Mouse (Mus musculus): ENCODE results near the gene Wdr89. TPM values are rescaled to one million over a fixed set of nuclear protein-coding genes. Genes with fewer than 3 reads are reported as not detected.

Wdr89 gene
- polyA plus RNA-seq, 1 experiment from 2014 or later, result 4.3 TPM

DNA sequence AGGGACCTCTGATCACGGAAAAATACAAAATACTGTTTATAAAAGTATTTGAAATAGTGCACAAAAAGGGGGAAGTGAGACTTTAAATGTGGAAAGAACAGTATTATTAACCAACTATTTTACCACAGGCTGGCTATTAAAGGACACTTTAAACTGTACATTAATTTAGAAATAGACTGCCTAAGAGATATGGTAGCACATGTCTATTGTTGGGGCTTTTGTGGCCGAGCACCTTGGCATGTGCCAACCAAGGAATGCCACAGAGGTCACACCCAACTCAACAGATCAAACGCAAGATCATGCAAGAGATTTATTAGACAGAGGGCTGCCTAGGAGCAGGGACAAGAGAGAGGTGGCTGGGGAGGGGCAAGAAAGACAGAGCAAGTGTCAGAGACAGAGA is 32.2 kb downstream of the Wdr89 start:
- ATAC-seq, result no peak
- Histone ChIP-seq H3K27me3 (replicated peaks; ENCODE audit: control insufficient read depth, insufficient read depth, low read length) (no peaks in the 10 kb centered on the region), H3K27ac (ENCODE audit: low read depth, low read length) (no peak overlapping the region), H3K9me3 (ENCODE audit: control insufficient read depth) (no peaks in the 10 kb centered on the region), H3K4me2 (replicated peaks; ENCODE audit: low read depth) (no peak overlapping the region), H3K36me3 (ENCODE audit: control insufficient read depth, insufficient read depth) (no peaks in the 10 kb centered on the region), H3K4me3 (ENCODE audit: low read depth, low read length) (no peak overlapping the region), H3K9ac (ENCODE audit: low read depth, low read length) (no peak overlapping the region), H3K4me1 (replicated peaks; ENCODE audit: control insufficient read depth, insufficient read depth, low read length) (no peaks in the 10 kb centered on the region)
- WGBS, result 82% methylated on average over 3 of the region's 3 CpGs
- no peak for TF ChIP-seq CTCF (IDR thresholded peaks at IDR 0.05; ENCODE audit: low read depth)

DNA sequence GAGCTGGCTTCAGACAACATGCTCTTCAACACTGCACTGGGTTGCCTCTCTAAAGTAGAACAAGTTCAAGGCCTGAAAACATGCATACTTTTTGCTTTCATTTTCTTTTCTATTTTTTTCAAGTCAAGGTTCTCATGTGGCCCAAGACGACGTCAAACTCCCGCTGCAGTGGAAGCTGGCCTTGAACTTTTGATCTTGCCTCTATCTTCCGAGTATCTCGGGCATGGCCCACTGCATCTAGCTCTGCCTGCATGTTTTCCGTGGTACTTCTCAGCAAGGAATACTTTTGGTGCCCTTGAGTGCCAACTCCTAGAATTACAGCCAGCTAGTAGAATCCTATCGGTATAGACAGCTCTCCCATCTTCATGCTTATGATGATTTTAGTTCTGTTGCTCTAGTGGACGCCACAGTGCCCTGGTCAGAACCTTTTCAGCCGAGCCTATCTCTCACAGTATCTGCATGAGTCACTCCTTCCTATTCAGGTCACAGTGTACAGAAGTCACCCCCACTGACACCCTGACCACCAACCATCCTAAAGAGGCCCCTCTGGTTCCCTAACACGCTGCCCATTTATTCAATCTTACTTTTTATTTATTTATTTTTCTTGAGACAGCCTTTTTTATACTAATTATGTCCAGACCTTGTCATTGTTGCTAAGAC is 33.4 kb downstream of the Wdr89 start:
- no peak overlapping the region for H3K27ac ChIP-seq (ENCODE audit: low read depth, low read length)
- no peak overlapping the region for H3K4me2 ChIP-seq (replicated peaks; ENCODE audit: low read depth)
- H3K4me3 ChIP-seq (ENCODE audit: low read depth, low read length), result no peak overlapping the region
- no peak overlapping the region for H3K9ac ChIP-seq (ENCODE audit: low read depth, low read length)
- no peak for ATAC-seq
- 79% methylated on average over 10 of the region's 10 CpGs for WGBS
- no peaks in the 10 kb centered on the region for H3K4me1 ChIP-seq (replicated peaks; ENCODE audit: control insufficient read depth, insufficient read depth, low read length)
- no peaks in the 10 kb centered on the region for H3K27me3 ChIP-seq (replicated peaks; ENCODE audit: control insufficient read depth, insufficient read depth, low read length)
- no peaks in the 10 kb centered on the region for H3K9me3 ChIP-seq (ENCODE audit: control insufficient read depth)
- H3K36me3 ChIP-seq (ENCODE audit: control insufficient read depth, insufficient read depth), result no peaks in the 10 kb centered on the region
- no peak for TF ChIP-seq CTCF (IDR thresholded peaks at IDR 0.05; ENCODE audit: low read depth)

DNA sequence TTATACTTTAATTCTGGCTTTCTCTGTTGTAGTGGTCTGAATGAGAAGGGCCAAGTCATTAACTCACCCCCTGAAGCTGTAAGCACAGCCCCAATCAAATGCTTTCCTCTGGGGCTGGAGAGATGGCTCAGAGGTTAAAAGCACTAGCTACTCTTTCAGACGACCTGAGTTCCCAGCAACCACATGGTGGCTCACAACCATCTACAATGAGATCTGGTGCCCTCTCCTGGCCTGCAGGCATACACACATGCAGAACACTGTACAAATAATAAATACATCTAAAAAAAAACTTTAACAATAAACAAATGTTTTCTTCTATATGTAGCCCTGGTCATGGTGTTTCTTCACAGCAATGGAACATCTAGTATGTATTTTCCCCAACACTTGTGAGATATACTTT is 39.7 kb downstream of the Wdr89 start:
- H3K4me1 ChIP-seq (replicated peaks; ENCODE audit: control insufficient read depth, insufficient read depth, low read length), result no peaks in the 10 kb centered on the region
- peak; percentile 42 for TF ChIP-seq CTCF (IDR thresholded peaks at IDR 0.05; ENCODE audit: low read depth)
- H3K4me3 ChIP-seq (ENCODE audit: low read depth, low read length), result no peak overlapping the region
- no peaks in the 10 kb centered on the region for H3K27me3 ChIP-seq (replicated peaks; ENCODE audit: control insufficient read depth, insufficient read depth, low read length)
- 61% methylated on average over 1 of the region's 1 CpGs for WGBS
- no peaks in the 10 kb centered on the region for H3K36me3 ChIP-seq (ENCODE audit: control insufficient read depth, insufficient read depth)
- H3K4me2 ChIP-seq (replicated peaks; ENCODE audit: low read depth), result no peak overlapping the region
- no peak overlapping the region for H3K27ac ChIP-seq (ENCODE audit: low read depth, low read length)
- no peak for ATAC-seq
- 0 out of 2 replicates have a peak, but pooled peaks cover 3% of the 10 kb centered on the region for H3K9me3 ChIP-seq (ENCODE audit: control insufficient read depth)
- H3K9ac ChIP-seq (ENCODE audit: low read depth, low read length), result no peak overlapping the region

DNA sequence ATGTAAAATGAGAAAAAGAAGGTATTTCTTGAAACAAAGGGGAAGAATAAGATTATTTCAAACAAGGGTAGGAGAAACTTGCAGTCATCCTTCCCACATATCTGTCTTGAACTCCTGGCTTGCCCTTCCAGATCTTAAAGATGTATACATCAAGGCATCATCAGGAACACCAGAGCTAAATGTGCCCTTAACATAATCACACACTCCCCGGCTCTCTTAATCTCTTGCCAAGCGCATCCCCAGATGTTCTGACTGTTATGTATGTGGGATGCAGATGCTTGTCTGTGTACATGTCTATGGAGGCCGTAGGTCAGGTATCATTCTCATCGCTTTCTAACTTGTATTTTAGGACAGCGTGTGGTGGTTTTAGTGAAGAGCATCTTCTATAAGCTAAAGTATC is 46.0 kb downstream of the Wdr89 start:
- no peak for ATAC-seq
- WGBS, result 89% methylated on average over 5 of the region's 5 CpGs
- H3K9ac ChIP-seq (ENCODE audit: low read depth, low read length), result no peak overlapping the region
- no peaks in the 10 kb centered on the region for H3K27me3 ChIP-seq (replicated peaks; ENCODE audit: control insufficient read depth, insufficient read depth, low read length)
- no peak overlapping the region for H3K4me2 ChIP-seq (replicated peaks; ENCODE audit: low read depth)
- H3K4me1 ChIP-seq (replicated peaks; ENCODE audit: control insufficient read depth, insufficient read depth, low read length), result no peaks in the 10 kb centered on the region
- TF ChIP-seq CTCF (IDR thresholded peaks at IDR 0.05; ENCODE audit: low read depth), result no peak
- H3K27ac ChIP-seq (ENCODE audit: low read depth, low read length), result no peak overlapping the region
- H3K36me3 ChIP-seq (ENCODE audit: control insufficient read depth, insufficient read depth), result no peaks in the 10 kb centered on the region
- H3K9me3 ChIP-seq (ENCODE audit: control insufficient read depth), result 0 out of 2 replicates have a peak, but pooled peaks cover 7% of the 10 kb centered on the region
- H3K4me3 ChIP-seq (ENCODE audit: low read depth, low read length), result no peak overlapping the region

DNA sequence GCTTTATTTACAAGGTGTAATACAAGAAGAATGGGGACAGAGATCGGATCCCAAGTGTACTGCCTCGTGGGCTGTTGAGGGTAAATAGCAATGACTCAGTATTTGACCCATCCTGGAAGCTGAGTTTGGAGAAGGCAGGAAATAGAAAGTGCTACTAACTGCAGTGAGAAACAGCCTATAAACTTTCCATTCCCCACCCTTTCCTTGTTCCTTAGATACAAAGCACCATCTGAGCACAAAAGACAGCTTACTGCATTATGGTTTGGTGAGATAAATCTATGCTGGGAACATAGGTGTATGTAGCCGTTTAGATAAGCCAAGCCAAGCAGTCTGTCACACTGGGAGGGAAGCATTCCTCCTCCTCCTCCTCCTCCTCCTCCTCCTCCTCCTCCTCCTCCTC is 46.5 kb downstream of the Wdr89 start:
- 56% methylated on average over 3 of the region's 3 CpGs for WGBS
- H3K36me3 ChIP-seq (ENCODE audit: control insufficient read depth, insufficient read depth), result no peaks in the 10 kb centered on the region
- H3K9ac ChIP-seq (ENCODE audit: low read depth, low read length), result no peak overlapping the region
- H3K4me1 ChIP-seq (replicated peaks; ENCODE audit: control insufficient read depth, insufficient read depth, low read length), result no peaks in the 10 kb centered on the region
- ATAC-seq, result no peak
- no peaks in the 10 kb centered on the region for H3K27me3 ChIP-seq (replicated peaks; ENCODE audit: control insufficient read depth, insufficient read depth, low read length)
- no peak overlapping the region for H3K4me3 ChIP-seq (ENCODE audit: low read depth, low read length)
- 0 out of 2 replicates have a peak, but pooled peaks cover 7% of the 10 kb centered on the region for H3K9me3 ChIP-seq (ENCODE audit: control insufficient read depth)
- H3K4me2 ChIP-seq (replicated peaks; ENCODE audit: low read depth), result no peak overlapping the region
- TF ChIP-seq CTCF (IDR thresholded peaks at IDR 0.05; ENCODE audit: low read depth), result no peak
- H3K27ac ChIP-seq (ENCODE audit: low read depth, low read length), result no peak overlapping the region

DNA sequence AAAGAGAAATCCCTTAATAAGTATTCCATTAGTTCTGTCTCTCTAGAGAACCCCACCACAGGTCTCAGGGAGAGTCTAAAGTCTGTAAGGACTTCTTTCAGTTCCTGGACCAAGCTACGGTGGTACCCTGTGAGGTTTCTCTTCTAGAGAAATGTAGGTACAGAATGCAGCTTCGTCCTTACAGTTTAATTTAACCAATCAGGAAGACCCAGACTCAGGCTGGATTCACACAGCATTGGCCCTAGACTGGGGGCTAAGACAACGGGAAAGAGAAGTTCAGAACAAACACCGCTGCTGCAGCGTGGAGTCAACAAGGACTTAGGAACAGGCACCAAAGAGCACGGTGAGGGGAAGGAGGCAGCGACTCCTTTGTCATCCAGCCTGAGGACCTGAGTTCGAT is 52.5 kb downstream of the Wdr89 start:
- Histone ChIP-seq H3K4me2 (replicated peaks; ENCODE audit: low read depth) (no peak overlapping the region), H3K36me3 (ENCODE audit: control insufficient read depth, insufficient read depth) (no peaks in the 10 kb centered on the region), H3K4me1 (replicated peaks; ENCODE audit: control insufficient read depth, insufficient read depth, low read length) (no peaks in the 10 kb centered on the region), H3K4me3 (ENCODE audit: low read depth, low read length) (no peak overlapping the region), H3K9me3 (ENCODE audit: control insufficient read depth) (0 out of 2 replicates have a peak, but pooled peaks cover 5% of the 10 kb centered on the region), H3K9ac (ENCODE audit: low read depth, low read length) (no peak overlapping the region), H3K27me3 (replicated peaks; ENCODE audit: control insufficient read depth, insufficient read depth, low read length) (no peaks in the 10 kb centered on the region), H3K27ac (ENCODE audit: low read depth, low read length) (no peak overlapping the region)
- TF ChIP-seq CTCF (IDR thresholded peaks at IDR 0.05; ENCODE audit: low read depth), result no peak
- ATAC-seq, result no peak
- 72% methylated on average over 8 of the region's 8 CpGs for WGBS

Data from intestine, postnatal 0 days (tissue).